Mouse (Mus musculus): ENCODE measurements around the gene Gcfc2. TPM values are rescaled to one million over a fixed set of nuclear protein-coding genes. Genes with fewer than 3 reads are reported as not detected.

The Gcfc2 gene
- polyA plus RNA-seq, 1 experiment from 2014 or later: 13.8 TPM

- WGBS: 92% methylated on average over 1 of the region's 1 CpGs
- H3K9me3 ChIP-seq (ENCODE audit: control insufficient read depth, low read length): no peaks in the 10 kb centered on the region
- no peaks in the 10 kb centered on the region for H3K27me3 ChIP-seq (replicated peaks; ENCODE audit: control insufficient read depth, insufficient read depth, low read length)
- no peak overlapping the region for H3K9ac ChIP-seq (ENCODE audit: low read length)
- peaks cover 88% of the 10 kb centered on the region for H3K36me3 ChIP-seq (ENCODE audit: control insufficient read depth, insufficient read depth, low read length)
- no peak overlapping the region for H3K4me2 ChIP-seq (ENCODE audit: low read length)
- no peak overlapping the region for H3K4me3 ChIP-seq (ENCODE audit: low read depth, low read length)
- ATAC-seq (replicated peaks; ENCODE audit: low FRiP score, low TSS enrichment, low read depth): no peak
- peaks cover 8% of the 10 kb centered on the region for H3K4me1 ChIP-seq (replicated peaks; ENCODE audit: control insufficient read depth, insufficient read depth, low read length)
- no peak overlapping the region for H3K27ac ChIP-seq (ENCODE audit: low read depth)
- no peak for DNase-seq (ENCODE audit: low spot score)
Observed at GRCm38 (mm10) chr6:81960284-81960683, 36.8 kb downstream of the Gcfc2 start.

GRCm38 (mm10) chr6:81965296-81966067 is 42.0 kb downstream of the Gcfc2 start, which contains the start of gene Mrpl19:
Mrpl19 (minus strand) TSS chr6:81965958.
- Histone ChIP-seq H3K27me3 (replicated peaks; ENCODE audit: control insufficient read depth, insufficient read depth, low read length) (no peaks in the 10 kb centered on the region), H3K9ac (ENCODE audit: low read length) (peak within 1 kb of the TSS; percentile 63), H3K27ac (ENCODE audit: low read depth) (no peak within 1 kb of the TSS), H3K4me1 (replicated peaks; ENCODE audit: control insufficient read depth, insufficient read depth, low read length) (peaks cover 8% of the 10 kb centered on the region), H3K4me2 (ENCODE audit: low read length) (peak within 1 kb of the TSS; percentile 74), H3K4me3 (ENCODE audit: low read depth, low read length) (peak within 1 kb of the TSS; percentile 85), H3K36me3 (ENCODE audit: control insufficient read depth, insufficient read depth, low read length) (peaks cover 36% of the 10 kb centered on the region), H3K9me3 (ENCODE audit: control insufficient read depth, low read length) (no peaks in the 10 kb centered on the region)
- DNase-seq (ENCODE audit: low spot score) (peak; percentile 98), ATAC-seq (replicated peaks; ENCODE audit: low FRiP score, low TSS enrichment, low read depth) (peak; percentile 94)
- under 1% methylated on average over 44 of the region's 44 CpGs for WGBS

GRCm38 (mm10) chr6:81966068-81966544 is 42.6 kb downstream of the Gcfc2 start:
- ATAC-seq (replicated peaks; ENCODE audit: low FRiP score, low TSS enrichment, low read depth): no peak; the same call in 1 of the 2 replicates
- Histone ChIP-seq H3K4me1 (replicated peaks; ENCODE audit: control insufficient read depth, insufficient read depth, low read length) (peaks cover 8% of the 10 kb centered on the region), H3K9ac (ENCODE audit: low read length) (no peak overlapping the region), H3K36me3 (ENCODE audit: control insufficient read depth, insufficient read depth, low read length) (peaks cover 30% of the 10 kb centered on the region), H3K9me3 (ENCODE audit: control insufficient read depth, low read length) (no peaks in the 10 kb centered on the region), H3K4me3 (ENCODE audit: low read depth, low read length) (peak overlapping the region; percentile 85), H3K4me2 (ENCODE audit: low read length) (peak overlapping the region; percentile 74), H3K27ac (ENCODE audit: low read depth) (no peak overlapping the region), H3K27me3 (replicated peaks; ENCODE audit: control insufficient read depth, insufficient read depth, low read length) (no peaks in the 10 kb centered on the region)
- no peak for DNase-seq (ENCODE audit: low spot score)
- 42% methylated on average over 2 of the region's 2 CpGs for WGBS

- Histone ChIP-seq H3K4me1 (replicated peaks; ENCODE audit: control insufficient read depth, insufficient read depth, low read length) (no peaks in the 10 kb centered on the region), H3K9me3 (ENCODE audit: control insufficient read depth, low read length) (no peaks in the 10 kb centered on the region), H3K27me3 (replicated peaks; ENCODE audit: control insufficient read depth, insufficient read depth, low read length) (no peaks in the 10 kb centered on the region), H3K36me3 (ENCODE audit: control insufficient read depth, insufficient read depth, low read length) (no peaks in the 10 kb centered on the region), H3K27ac (ENCODE audit: low read depth) (no peak overlapping the region), H3K4me2 (ENCODE audit: low read length) (no peak overlapping the region), H3K9ac (ENCODE audit: low read length) (no peak overlapping the region), H3K4me3 (ENCODE audit: low read depth, low read length) (no peak overlapping the region)
- WGBS: 87% methylated on average over 7 of the region's 7 CpGs
- no peak for ATAC-seq (replicated peaks; ENCODE audit: low FRiP score, low TSS enrichment, low read depth)
- DNase-seq (ENCODE audit: low spot score): no peak
Observed at GRCm38 (mm10) chr6:81971196-81971595, 47.7 kb downstream of the Gcfc2 start.

- WGBS: 82% methylated on average over 8 of the region's 8 CpGs
- ATAC-seq (replicated peaks; ENCODE audit: low FRiP score, low TSS enrichment, low read depth): no peak
Observed at GRCm38 (mm10) chr6:81972595-81972994, 49.1 kb downstream of the Gcfc2 start.

GRCm38 (mm10) chr6:81975971-81976621 is 52.6 kb downstream of the Gcfc2 start:
- Histone ChIP-seq H3K4me2 (ENCODE audit: low read length) (no peak overlapping the region), H3K27me3 (replicated peaks; ENCODE audit: control insufficient read depth, insufficient read depth, low read length) (no peaks in the 10 kb centered on the region), H3K4me3 (ENCODE audit: low read depth, low read length) (no peak overlapping the region), H3K9ac (ENCODE audit: low read length) (no peak overlapping the region), H3K4me1 (replicated peaks; ENCODE audit: control insufficient read depth, insufficient read depth, low read length) (no peaks in the 10 kb centered on the region), H3K27ac (ENCODE audit: low read depth) (no peak overlapping the region), H3K9me3 (ENCODE audit: control insufficient read depth, low read length) (no peaks in the 10 kb centered on the region), H3K36me3 (ENCODE audit: control insufficient read depth, insufficient read depth, low read length) (no peaks in the 10 kb centered on the region)
- ATAC-seq (replicated peaks; ENCODE audit: low FRiP score, low TSS enrichment, low read depth) (peak; percentile 76; the same call in 1 of the 2 replicates), DNase-seq (ENCODE audit: low spot score) (peak; percentile 88)
- 32% methylated on average over 7 of the region's 7 CpGs for WGBS

More at GRCm38 (mm10) chr6:81972595-81972994, 49.1 kb downstream of the Gcfc2 start:
- H3K27me3 ChIP-seq (replicated peaks; ENCODE audit: control insufficient read depth, insufficient read depth, low read length): no peaks in the 10 kb centered on the region
- H3K27ac ChIP-seq (ENCODE audit: low read depth): no peak overlapping the region
- no peaks in the 10 kb centered on the region for H3K36me3 ChIP-seq (ENCODE audit: control insufficient read depth, insufficient read depth, low read length)
- H3K4me3 ChIP-seq (ENCODE audit: low read depth, low read length): no peak overlapping the region
- no peaks in the 10 kb centered on the region for H3K4me1 ChIP-seq (replicated peaks; ENCODE audit: control insufficient read depth, insufficient read depth, low read length)
- no peak overlapping the region for H3K4me2 ChIP-seq (ENCODE audit: low read length)
- DNase-seq (ENCODE audit: low spot score): no peak
- no peaks in the 10 kb centered on the region for H3K9me3 ChIP-seq (ENCODE audit: control insufficient read depth, low read length)
- H3K9ac ChIP-seq (ENCODE audit: low read length): no peak overlapping the region

GRCm38 (mm10) chr6:81979286-81979685 is 55.8 kb downstream of the Gcfc2 start:
- Histone ChIP-seq H3K9ac (ENCODE audit: low read length) (no peak overlapping the region), H3K4me2 (ENCODE audit: low read length) (no peak overlapping the region), H3K4me3 (ENCODE audit: low read depth, low read length) (no peak overlapping the region), H3K27me3 (replicated peaks; ENCODE audit: control insufficient read depth, insufficient read depth, low read length) (no peaks in the 10 kb centered on the region), H3K27ac (ENCODE audit: low read depth) (no peak overlapping the region), H3K4me1 (replicated peaks; ENCODE audit: control insufficient read depth, insufficient read depth, low read length) (no peaks in the 10 kb centered on the region), H3K9me3 (ENCODE audit: control insufficient read depth, low read length) (no peaks in the 10 kb centered on the region), H3K36me3 (ENCODE audit: control insufficient read depth, insufficient read depth, low read length) (no peaks in the 10 kb centered on the region)
- ATAC-seq (replicated peaks; ENCODE audit: low FRiP score, low TSS enrichment, low read depth): no peak
- no peak for DNase-seq (ENCODE audit: low spot score)
- 84% methylated on average over 4 of the region's 4 CpGs for WGBS

GRCm38 (mm10) chr6:81986171-81986570 is 62.7 kb downstream of the Gcfc2 start:
- WGBS: 85% methylated on average over 8 of the region's 8 CpGs
- Histone ChIP-seq H3K9me3 (ENCODE audit: control insufficient read depth, low read length) (no peaks in the 10 kb centered on the region), H3K27me3 (replicated peaks; ENCODE audit: control insufficient read depth, insufficient read depth, low read length) (no peaks in the 10 kb centered on the region), H3K4me1 (replicated peaks; ENCODE audit: control insufficient read depth, insufficient read depth, low read length) (no peaks in the 10 kb centered on the region), H3K36me3 (ENCODE audit: control insufficient read depth, insufficient read depth, low read length) (no peaks in the 10 kb centered on the region), H3K4me2 (ENCODE audit: low read length) (no peak overlapping the region), H3K27ac (ENCODE audit: low read depth) (no peak overlapping the region), H3K4me3 (ENCODE audit: low read depth, low read length) (no peak overlapping the region), H3K9ac (ENCODE audit: low read length) (no peak overlapping the region)
- DNase-seq (ENCODE audit: low spot score): no peak
- ATAC-seq (replicated peaks; ENCODE audit: low FRiP score, low TSS enrichment, low read depth): no peak

Measured in intestine, embryonic 14.5 days (tissue).